Mouse (Mus musculus): ENCODE measurements around the gene Tmem63b.
A peak's percentile ranks its signal among the peaks of the same experiment; 100 is the strongest.

- TF ChIP-seq MAFK (IDR thresholded peaks at IDR 0.05; ENCODE audit: insufficient read depth, low read depth, low read length) (peak; percentile 93), HCFC1 (IDR thresholded peaks at IDR 0.05; ENCODE audit: borderline replicate concordance, insufficient read depth, low read length) (no peak)
Measured at GRCm38 (mm10) chr17:45695227-45696120, 8.8 kb upstream of the Tmem63b start.

Measured in ES-E14 (cell line).